In genomic region chr1:61059910-61060536, GRCm38 (mm10) we compare ENCODE assay signal across 28 mouse cellular contexts.
DNase-seq lines count a peak whose midpoint lies in the region; ATAC-seq lines count a peak whose summit lies in the region.
"Had no signal": no experiment of that assay in that cellular context is flagged by ENCODE, and none has a peak within 500 bp of the region (broad histone marks: within the 10 kb centered on the region; RNA-seq: fewer than 3 reads in every experiment).

No protein-coding gene starts in this region.

- H3K4me1 ChIP-seq in kidney, embryonic 15.5 days, result 0 out of 2 replicates have a peak, but pooled peaks cover 3% of the 10 kb centered on the region
- peaks cover 11% of the 10 kb centered on the region for H3K4me1 ChIP-seq in lung, embryonic 15.5 days
- H3K4me1 ChIP-seq in embryonic facial prominence, embryonic 15.5 days, result no peaks in the 10 kb centered on the region
- no peaks in the 10 kb centered on the region for H3K4me1 ChIP-seq in stomach, embryonic 15.5 days
- H3K4me1 ChIP-seq: embryonic facial prominence, embryonic 12.5 days; heart, embryonic 12.5 days; hindbrain, embryonic 13.5 days; liver, embryonic 15.5 days; midbrain, embryonic 10.5 days; neural tube, embryonic 12.5 days had no signal

- DNase-seq in kidney, adult 18-20 months, result no peak
- DNase-seq in lung, postnatal 14 days, result no peak
- no peak for DNase-seq in adrenal gland, adult 8-10 months
- DNase-seq: adrenal gland, postnatal 36 days; cerebellum, adult 18-20 months; cerebellum, postnatal 10 days; forebrain, postnatal 0 days; heart, adult 2 months; heart, postnatal 4 days; kidney, adult 9 months; layer of hippocampus, postnatal 36 days; lung, postnatal 10 days; right cerebral cortex, adult 18-20 months; right cerebral cortex, postnatal 4 days; thymus, postnatal 14 days had no signal

- H3K27ac ChIP-seq in kidney, embryonic 15.5 days, result 0 out of 2 replicates have a peak overlapping the region, but pooled peaks have one; percentile 45
- H3K27ac ChIP-seq in lung, embryonic 15.5 days, result no peak overlapping the region
- H3K27ac ChIP-seq in embryonic facial prominence, embryonic 15.5 days (replicated peaks), result no peak overlapping the region
- H3K27ac ChIP-seq in stomach, embryonic 15.5 days, result peak overlapping the region; percentile 63; the same call in 1 of the 2 replicates
- H3K27ac ChIP-seq: embryonic facial prominence, embryonic 12.5 days; heart, adult 2 months; hindbrain, embryonic 13.5 days; liver, embryonic 15.5 days; midbrain, embryonic 10.5 days; neural tube, embryonic 12.5 days had no signal

- H3K36me3 ChIP-seq in kidney, embryonic 15.5 days, result no peaks in the 10 kb centered on the region
- H3K36me3 ChIP-seq in lung, embryonic 15.5 days, result no peaks in the 10 kb centered on the region
- no peaks in the 10 kb centered on the region for H3K36me3 ChIP-seq in embryonic facial prominence, embryonic 15.5 days
- H3K36me3 ChIP-seq in stomach, embryonic 15.5 days, result no peaks in the 10 kb centered on the region
- H3K36me3 ChIP-seq: embryonic facial prominence, embryonic 12.5 days; heart, embryonic 12.5 days; hindbrain, embryonic 13.5 days; liver, embryonic 15.5 days; midbrain, embryonic 10.5 days; neural tube, embryonic 12.5 days had no signal

- WGBS in kidney, embryonic 15.5 days, result 29% methylated on average over 11 of the region's 11 CpGs
- WGBS in lung, embryonic 15.5 days, result 30% methylated on average over 11 of the region's 11 CpGs
- 40% methylated on average over 11 of the region's 11 CpGs for WGBS in embryonic facial prominence, embryonic 15.5 days
- 32% methylated on average over 11 of the region's 11 CpGs for WGBS in stomach, embryonic 15.5 days

- no peaks in the 10 kb centered on the region for H3K9me3 ChIP-seq in kidney, embryonic 15.5 days (replicated peaks)
- no peaks in the 10 kb centered on the region for H3K9me3 ChIP-seq in lung, embryonic 15.5 days
- no peaks in the 10 kb centered on the region for H3K9me3 ChIP-seq in embryonic facial prominence, embryonic 15.5 days (replicated peaks)
- no peaks in the 10 kb centered on the region for H3K9me3 ChIP-seq in stomach, embryonic 15.5 days
- H3K9me3 ChIP-seq: embryonic facial prominence, embryonic 12.5 days; heart, embryonic 12.5 days; hindbrain, embryonic 13.5 days; liver, embryonic 15.5 days; midbrain, embryonic 10.5 days; neural tube, embryonic 12.5 days had no signal

- H3K4me2 ChIP-seq in kidney, embryonic 15.5 days, result peak overlapping the region; percentile 27
- peak overlapping the region; percentile 23 for H3K4me2 ChIP-seq in lung, embryonic 15.5 days
- no peak overlapping the region for H3K4me2 ChIP-seq in embryonic facial prominence, embryonic 15.5 days (replicated peaks)
- peak overlapping the region; percentile 35; the same call in 1 of the 2 replicates for H3K4me2 ChIP-seq in stomach, embryonic 15.5 days
- H3K4me2 ChIP-seq: embryonic facial prominence, embryonic 12.5 days; heart, embryonic 12.5 days; hindbrain, embryonic 13.5 days; liver, embryonic 15.5 days; neural tube, embryonic 12.5 days had no signal

- no peak overlapping the region for H3K9ac ChIP-seq in kidney, embryonic 15.5 days
- no peak overlapping the region for H3K9ac ChIP-seq in lung, embryonic 15.5 days
- no peak overlapping the region for H3K9ac ChIP-seq in embryonic facial prominence, embryonic 15.5 days
- no peak overlapping the region for H3K9ac ChIP-seq in stomach, embryonic 15.5 days
- H3K9ac ChIP-seq: embryonic facial prominence, embryonic 12.5 days; forebrain, postnatal 0 days; heart, embryonic 12.5 days; hindbrain, embryonic 13.5 days; liver, embryonic 15.5 days; neural tube, embryonic 12.5 days had no signal

- H3K27me3 ChIP-seq in kidney, embryonic 15.5 days, result no peaks in the 10 kb centered on the region; the same call in 1 of the 2 replicates
- H3K27me3 ChIP-seq in lung, embryonic 15.5 days, result no peaks in the 10 kb centered on the region
- no peaks in the 10 kb centered on the region for H3K27me3 ChIP-seq in embryonic facial prominence, embryonic 15.5 days
- no peaks in the 10 kb centered on the region for H3K27me3 ChIP-seq in stomach, embryonic 15.5 days (replicated peaks)
- H3K27me3 ChIP-seq: embryonic facial prominence, embryonic 12.5 days; heart, embryonic 12.5 days; hindbrain, embryonic 13.5 days; liver, embryonic 15.5 days; neural tube, embryonic 12.5 days had no signal

- peak; percentile 56; the same call in 1 of the 2 replicates for ATAC-seq in kidney, embryonic 15.5 days (replicated peaks; ENCODE audit: low FRiP score)
- no peak for ATAC-seq in lung, embryonic 15.5 days (ENCODE audit: borderline replicate concordance, extremely low read depth, low FRiP score, low TSS enrichment)
- ATAC-seq in embryonic facial prominence, embryonic 15.5 days (ENCODE audit: insufficient number of reproducible peaks, low FRiP score, low TSS enrichment, low read depth), result peak; percentile 34
- ATAC-seq in stomach, embryonic 15.5 days (ENCODE audit: insufficient read depth, low FRiP score, low read depth), result peak; percentile 31; the same call in 1 of the 2 replicates
- ATAC-seq: CD4-positive, CD25-positive, alpha-beta regulatory T cell, adult 4 months; forebrain, postnatal 0 days had no signal

- no peak overlapping the region for H3K4me3 ChIP-seq in kidney, embryonic 15.5 days (replicated peaks)
- H3K4me3 ChIP-seq in lung, embryonic 15.5 days, result no peak overlapping the region
- no peak overlapping the region for H3K4me3 ChIP-seq in embryonic facial prominence, embryonic 15.5 days (replicated peaks)
- no peak overlapping the region for H3K4me3 ChIP-seq in stomach, embryonic 15.5 days (replicated peaks)
- H3K4me3 ChIP-seq: embryonic facial prominence, embryonic 12.5 days; erythroblast, embryonic 14.5 days; heart, adult 2 months; heart, embryonic 12.5 days; hindbrain, embryonic 13.5 days; liver, embryonic 15.5 days; midbrain, embryonic 10.5 days; myocyte; neural tube, embryonic 12.5 days had no signal

Comparison
In these comparisons a context has a peak if more than half of its experiments do, and no peak if none do; other contexts are left out.
1. H3K27ac ChIP-seq: peak in kidney, embryonic 15.5 days (single experiment) and stomach, embryonic 15.5 days (single experiment); none in lung, embryonic 15.5 days (single experiment) and embryonic facial prominence, embryonic 15.5 days (single experiment).